ENCODE assay signal across 1 mouse cellular context in the genomic region with DNA sequence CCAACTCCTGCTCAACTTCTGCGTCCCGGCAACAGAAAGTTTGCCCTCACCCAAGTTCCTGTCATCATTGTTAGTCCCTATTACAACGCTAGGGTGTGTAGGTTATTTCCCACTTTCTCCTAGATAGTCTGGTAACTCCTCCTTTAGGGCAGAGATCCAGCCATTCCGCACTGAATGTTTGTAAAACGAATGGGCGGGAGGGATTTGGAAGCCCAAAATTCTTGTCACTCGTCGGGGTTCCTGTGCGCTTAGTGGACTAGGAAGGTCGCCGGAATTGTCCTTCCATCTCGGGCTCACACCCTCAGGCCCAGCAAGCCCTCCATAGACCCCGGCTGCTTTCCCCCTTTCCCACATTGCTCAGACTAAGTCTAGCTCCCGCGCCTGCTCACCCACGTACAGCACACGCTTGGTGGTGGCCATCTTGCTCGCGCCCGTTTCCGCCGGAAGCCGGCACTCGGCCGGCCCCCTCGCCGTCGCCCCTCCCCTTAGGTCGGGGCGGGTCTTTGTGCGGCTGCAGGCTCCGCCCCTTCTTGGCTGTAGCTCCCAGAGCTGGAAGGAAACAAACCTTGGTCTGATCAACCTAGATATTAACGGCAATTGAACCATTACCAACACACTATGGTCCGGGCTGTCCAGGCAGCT.
TF ChIP-seq lines count a peak whose summit lies in the region.

A gene (minus strand): TSS at position 439 of the 642 bp plus-strand sequence.

TF ChIP-seq in MEL, 35 proteins besides CTCF, POLR2A, EP300 and RAD21 (continued from another document):
- no peak for TF ChIP-seq CHD2 (IDR thresholded peaks at IDR 0.05; ENCODE audit: low read length)
- peak; percentile 11; the same call in 1 of the 2 replicates for TF ChIP-seq RCOR1 (IDR thresholded peaks at IDR 0.05; ENCODE audit: low read depth, low read length)
- no peak for TF ChIP-seq ZKSCAN1 (IDR thresholded peaks at IDR 0.05; ENCODE audit: low read depth, low read length)
- TF ChIP-seq ELF1 (IDR thresholded peaks at IDR 0.05; ENCODE audit: low read depth, low read length), result peak; percentile 55
- no peak for TF ChIP-seq USF2 (IDR thresholded peaks at IDR 0.05; ENCODE audit: borderline replicate concordance in 1 of 2, insufficient read depth in 1 of 2, low read depth in 1 of 2, low read length in 2 of 2)
- peak; percentile 82; the same call in 1 of the 2 replicates for TF ChIP-seq MYC (IDR thresholded peaks at IDR 0.05; ENCODE audit: low read depth, low read length)
- TF ChIP-seq GATA1 (IDR thresholded peaks at IDR 0.05; ENCODE audit: low read depth, low read length), result no peak
- TF ChIP-seq ETS1 (IDR thresholded peaks at IDR 0.05; ENCODE audit: low read depth, low read length), result peak; percentile 56; the same call in 1 of the 2 replicates
